Mouse (Mus musculus) gastrocnemius, adult 2 months (tissue): ENCODE measurements around the gene Cyp1b1. TPM values are rescaled to one million over a fixed set of nuclear protein-coding genes. Genes with fewer than 3 reads are reported as not detected.
A peak's percentile ranks its signal among the peaks of the same experiment; 100 is the strongest.

Experiments
- DNase-seq: peaks from one replicate; pipeline ENCODE4 v3.0.0; 2022
- H3K27ac ChIP-seq: fragments of 200-600 bp; 2 replicates; pipeline ENCODE4 v1.8.1; 2022; ENCODE audit warnings: mild to moderate bottlenecking
- H3K4me3 ChIP-seq: fragments of 200-600 bp; 2 replicates; pipeline ENCODE4 v1.8.1; 2022; ENCODE audit warnings: mild to moderate bottlenecking, moderate library complexity
- CTCF ChIP-seq: fragments of 200-600 bp; IDR thresholded peaks from 2 replicates; pipeline ENCODE4 v1.8.1; 2022; ENCODE audit warnings: antibody characterized with exemption, mild to moderate bottlenecking, moderate library complexity
- intact Hi-C: fragments of 180-260 bp; cut with DNase I; formaldehyde crosslinking; loops from one replicate; pipeline ENCODE4 v1.15.1; 2025
- total RNA-seq, 2 experiments: library from RNA; stranded (reverse); gene quantifications; 2 replicates each; pipeline ENCODE4 v1.2.3; 2021

Gene Cyp1b1
- total RNA-seq, 2 experiments from 2014 or later = 0.59 to 0.64 TPM

DNA sequence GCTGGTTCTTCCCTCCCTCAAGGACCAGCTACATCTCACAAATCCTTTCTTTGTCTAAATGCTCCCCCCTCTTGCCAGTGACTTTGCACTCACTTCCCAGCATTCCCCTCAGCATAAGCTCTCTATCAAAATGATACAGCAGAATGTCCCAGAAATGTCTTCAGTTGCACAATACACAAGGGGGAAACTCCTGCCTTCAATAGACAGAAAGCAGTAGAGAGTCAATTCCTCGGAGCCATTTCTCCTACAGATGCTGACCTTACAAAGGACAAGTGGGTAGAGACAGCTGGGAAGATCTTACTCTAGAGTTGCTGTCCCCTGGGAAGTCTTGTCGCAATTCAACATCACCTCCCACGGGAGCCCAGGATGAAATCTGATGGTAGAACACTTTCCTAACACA is 22.7 kb upstream of the Cyp1b1 start:
- peak overlapping the region; percentile 3; the same call in 1 of the 2 replicates for H3K27ac ChIP-seq
- intact Hi-C loops = no loop called here
- no peak for DNase-seq
- H3K4me3 ChIP-seq = no peak overlapping the region
- TF ChIP-seq CTCF = no peak

DNA sequence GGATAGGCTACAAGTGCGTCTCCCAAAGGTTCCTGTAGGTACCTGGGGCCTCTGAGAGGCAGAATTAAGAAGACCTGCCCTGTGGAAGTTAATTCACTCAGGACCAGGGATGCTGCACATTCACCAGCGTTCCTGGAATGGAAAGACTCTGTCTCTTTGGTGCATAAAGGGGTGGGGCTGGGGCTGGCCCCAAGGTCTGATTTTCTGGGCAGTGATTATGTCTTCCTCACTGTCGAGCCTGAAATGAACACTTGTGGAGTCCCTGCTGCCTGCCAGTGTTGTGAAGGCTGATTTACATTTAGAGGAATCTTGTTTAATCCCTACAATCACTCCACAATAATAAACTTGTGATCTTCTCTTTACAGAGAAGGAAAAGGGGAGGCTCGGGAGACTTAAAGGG is 18.2 kb upstream of the Cyp1b1 start:
- Histone ChIP-seq H3K4me3 (no peak overlapping the region), H3K27ac (no peak overlapping the region)
- intact Hi-C loops = no loop called here
- DNase-seq = no peak
- TF ChIP-seq CTCF = no peak

DNA sequence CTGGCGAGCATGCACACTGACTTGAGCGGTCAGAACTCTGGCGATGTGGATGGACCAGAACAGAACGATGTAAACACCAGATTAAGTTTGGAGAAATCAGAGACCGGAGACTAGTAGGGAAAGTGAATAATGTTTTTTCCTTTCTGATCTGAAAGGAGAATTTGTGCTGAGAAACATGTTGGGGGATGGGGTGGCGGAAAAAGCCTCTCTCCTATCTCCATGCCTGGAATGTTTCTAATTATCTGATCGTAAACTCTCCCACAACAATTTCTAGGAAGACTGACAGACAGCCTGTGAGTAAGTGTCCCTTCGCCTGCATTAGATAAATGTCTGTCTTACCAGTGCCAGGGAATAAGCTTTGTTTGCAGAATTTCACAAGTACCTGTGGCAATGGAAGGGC is 16.1 kb upstream of the Cyp1b1 start:
- Histone ChIP-seq H3K4me3 (no peak overlapping the region), H3K27ac (no peak overlapping the region)
- no peak for DNase-seq
- TF ChIP-seq CTCF = no peak
- intact Hi-C loops = no loop called here

DNA sequence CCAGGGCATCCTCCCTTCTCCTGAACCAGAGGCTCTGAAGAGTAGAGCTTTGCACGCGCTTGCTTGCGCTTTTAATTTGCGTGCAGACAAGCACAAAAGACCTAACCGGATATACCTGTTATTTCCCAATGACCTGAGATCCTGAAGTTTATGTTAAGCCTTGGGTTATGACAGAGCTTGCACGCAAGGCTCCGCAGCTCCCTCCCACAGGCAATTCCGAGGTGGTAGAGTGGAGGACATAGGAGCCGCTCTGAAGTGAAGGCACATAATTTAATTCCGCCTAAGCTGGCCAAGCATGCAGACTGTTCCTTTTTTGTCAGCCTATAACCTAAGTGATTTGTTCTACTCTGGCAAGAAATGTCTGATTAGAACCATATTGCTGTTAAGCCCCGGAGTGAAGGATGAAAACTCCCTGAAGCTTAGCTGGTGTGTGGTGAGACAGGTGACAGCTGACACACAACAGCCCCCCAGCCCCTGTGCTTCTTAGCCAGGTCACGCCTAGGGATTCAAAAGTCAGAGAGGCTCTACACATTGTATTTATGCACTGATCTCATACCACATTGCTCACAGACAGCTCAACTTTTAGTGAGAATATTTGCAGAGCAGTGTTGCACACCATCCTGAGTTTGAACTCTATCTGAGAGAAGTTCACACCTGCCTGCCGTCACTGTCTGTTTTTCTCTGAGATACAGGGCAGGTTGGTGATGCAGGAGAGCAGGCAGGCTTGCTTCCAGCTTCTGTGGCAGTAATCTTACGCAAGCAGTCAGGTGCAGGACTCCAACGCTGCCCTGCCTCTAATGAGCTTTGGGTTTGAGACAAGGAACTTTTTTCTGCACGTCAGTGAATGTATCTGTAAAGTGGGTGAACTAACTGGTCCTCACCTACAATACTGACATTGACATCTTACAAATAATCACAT is 14.0 kb upstream of the Cyp1b1 start:
- no peak for TF ChIP-seq CTCF
- no peak overlapping the region for H3K27ac ChIP-seq
- intact Hi-C loops = no loop called here
- no peak overlapping the region for H3K4me3 ChIP-seq
- no peak for DNase-seq

DNA sequence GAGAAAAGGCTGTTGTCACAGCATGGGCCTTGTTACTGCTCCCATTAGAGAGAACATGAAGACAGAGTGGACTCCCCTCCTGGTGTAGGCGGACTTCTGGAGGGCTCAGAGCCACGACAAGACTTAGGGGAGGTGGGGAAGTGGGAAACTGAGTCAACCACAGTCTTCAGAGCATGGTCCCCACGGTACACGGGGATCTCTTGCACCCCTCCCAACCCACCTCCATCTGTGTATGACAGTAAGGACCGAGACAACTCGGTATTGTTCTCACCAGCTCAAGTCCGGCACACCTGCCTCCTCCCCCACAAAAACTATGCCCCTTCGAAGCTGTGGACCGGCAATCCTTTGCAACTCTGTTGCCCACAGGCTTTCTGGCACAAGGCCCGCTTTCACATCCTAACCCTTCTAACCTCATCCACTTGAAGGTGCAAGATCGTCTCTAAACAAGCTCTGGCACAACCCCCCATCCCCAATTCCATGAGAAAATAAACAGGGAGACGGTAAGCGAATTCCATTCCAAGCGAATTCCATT is 13.3 kb upstream of the Cyp1b1 start:
- TF ChIP-seq CTCF = no peak
- Histone ChIP-seq H3K4me3 (no peak overlapping the region), H3K27ac (no peak overlapping the region)
- no peak for DNase-seq
- intact Hi-C loops = no loop called here

DNA sequence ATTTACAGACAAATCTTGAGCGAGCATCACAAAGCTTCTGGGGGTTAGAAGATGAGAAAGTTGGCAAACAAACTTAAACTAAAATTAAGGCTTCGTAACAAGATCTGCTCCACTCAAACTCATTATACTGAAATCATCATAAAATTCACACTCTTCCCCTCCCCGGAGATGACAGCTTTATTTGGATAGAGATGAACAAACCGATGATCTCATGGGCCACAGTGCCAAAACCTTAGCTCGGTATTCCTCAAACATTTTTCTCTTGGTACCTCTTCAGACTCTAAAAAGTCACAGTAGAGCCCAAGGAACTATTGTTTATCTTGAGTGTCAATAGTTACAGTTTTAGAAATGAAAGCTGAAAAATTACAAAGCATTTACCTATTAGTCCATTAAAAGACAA is 11.8 kb upstream of the Cyp1b1 start:
- no peak overlapping the region for H3K4me3 ChIP-seq
- no peak for TF ChIP-seq CTCF
- H3K27ac ChIP-seq = no peak overlapping the region
- peak; percentile 47 for DNase-seq
- intact Hi-C loops = no loop called here

DNA sequence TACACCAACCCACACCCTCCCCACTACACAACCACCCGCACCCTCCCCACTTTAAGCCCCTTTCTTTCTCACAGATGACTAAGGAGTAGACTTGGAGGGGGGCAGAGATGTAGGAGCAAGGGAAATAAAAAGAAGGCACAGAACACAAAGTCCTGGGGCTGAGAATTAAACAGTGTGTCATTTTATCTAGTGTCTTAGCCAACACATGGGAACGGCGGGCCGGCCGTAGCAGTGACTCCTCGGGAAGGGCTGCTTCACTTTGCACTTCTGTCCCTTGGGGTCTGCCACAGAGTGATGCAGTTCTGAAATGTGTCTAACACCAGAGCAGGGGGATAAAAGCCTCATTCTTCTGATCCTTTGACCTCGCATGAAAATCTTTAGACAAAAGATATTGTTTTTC is 5.8 kb upstream of the Cyp1b1 start:
- no peak overlapping the region for H3K4me3 ChIP-seq
- H3K27ac ChIP-seq = no peak overlapping the region
- no peak for DNase-seq
- no peak for TF ChIP-seq CTCF
- intact Hi-C loops = no loop called here

DNA sequence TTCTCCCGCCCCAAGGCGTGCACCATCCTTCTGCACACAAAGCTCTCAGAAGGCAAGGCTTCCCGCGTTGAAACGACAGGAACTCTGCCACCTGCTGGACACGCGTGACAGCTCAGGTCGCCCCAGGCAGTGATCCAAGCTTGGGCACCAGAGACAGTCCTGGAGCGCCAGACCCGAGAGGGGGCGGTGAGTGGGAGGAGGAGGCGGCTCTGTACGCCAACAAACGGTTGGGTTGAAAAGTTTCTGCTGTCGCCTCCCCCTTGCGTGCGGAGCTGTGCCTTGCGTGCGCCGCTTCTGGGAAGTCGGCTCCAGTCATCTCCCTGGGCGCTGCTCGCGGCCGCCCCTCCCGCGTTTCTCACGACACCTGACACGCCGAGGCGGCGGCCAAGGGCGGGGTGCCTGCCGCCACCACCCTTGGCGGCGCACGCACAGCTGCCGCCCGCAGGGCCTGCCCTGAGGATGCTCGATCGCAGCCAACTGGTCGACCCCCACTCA is 835 bp upstream of the Cyp1b1 start:
- peak; percentile 90 for DNase-seq
- Histone ChIP-seq H3K27ac (0 out of 2 replicates have a peak overlapping the region, but pooled peaks have one; percentile 44), H3K4me3 (peak overlapping the region; percentile 66)
- intact Hi-C loops = loop anchor here (5.0 kb wide), 2 partner anchors 53 to 122 kb away; no protein-coding TSS in a partner anchor
- TF ChIP-seq CTCF = peak; percentile 90

DNA sequence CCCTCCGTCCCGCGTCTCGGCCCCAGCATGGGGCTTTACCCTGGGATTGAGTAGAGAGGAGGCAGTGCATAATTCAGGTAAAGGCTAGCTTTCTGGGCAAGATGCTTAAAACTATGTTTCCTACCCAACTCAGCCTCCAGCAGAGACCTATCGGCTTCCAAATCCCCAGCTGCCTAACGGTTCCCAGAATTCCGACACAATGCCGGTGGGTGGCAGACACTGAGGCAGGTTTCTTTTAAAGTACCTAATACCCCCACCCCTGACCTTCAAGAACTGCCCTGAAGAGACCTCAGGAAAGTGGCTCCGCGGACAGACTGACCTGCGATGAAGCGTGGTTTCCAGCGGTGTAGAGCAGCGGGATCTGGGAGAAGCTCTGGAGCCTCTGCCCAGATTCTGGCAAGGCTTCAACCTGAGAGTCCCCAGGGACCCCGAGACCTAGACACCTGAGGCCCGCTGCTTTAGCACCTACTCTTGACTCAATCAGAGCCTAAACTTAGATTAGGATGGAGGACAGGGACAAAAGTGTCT is 429 bp downstream of the Cyp1b1 start:
- DNase-seq = peak; percentile 21
- Histone ChIP-seq H3K4me3 (peak overlapping the region; percentile 66), H3K27ac (no peak overlapping the region)
- TF ChIP-seq CTCF = no peak
- intact Hi-C loops = no loop called here

DNA sequence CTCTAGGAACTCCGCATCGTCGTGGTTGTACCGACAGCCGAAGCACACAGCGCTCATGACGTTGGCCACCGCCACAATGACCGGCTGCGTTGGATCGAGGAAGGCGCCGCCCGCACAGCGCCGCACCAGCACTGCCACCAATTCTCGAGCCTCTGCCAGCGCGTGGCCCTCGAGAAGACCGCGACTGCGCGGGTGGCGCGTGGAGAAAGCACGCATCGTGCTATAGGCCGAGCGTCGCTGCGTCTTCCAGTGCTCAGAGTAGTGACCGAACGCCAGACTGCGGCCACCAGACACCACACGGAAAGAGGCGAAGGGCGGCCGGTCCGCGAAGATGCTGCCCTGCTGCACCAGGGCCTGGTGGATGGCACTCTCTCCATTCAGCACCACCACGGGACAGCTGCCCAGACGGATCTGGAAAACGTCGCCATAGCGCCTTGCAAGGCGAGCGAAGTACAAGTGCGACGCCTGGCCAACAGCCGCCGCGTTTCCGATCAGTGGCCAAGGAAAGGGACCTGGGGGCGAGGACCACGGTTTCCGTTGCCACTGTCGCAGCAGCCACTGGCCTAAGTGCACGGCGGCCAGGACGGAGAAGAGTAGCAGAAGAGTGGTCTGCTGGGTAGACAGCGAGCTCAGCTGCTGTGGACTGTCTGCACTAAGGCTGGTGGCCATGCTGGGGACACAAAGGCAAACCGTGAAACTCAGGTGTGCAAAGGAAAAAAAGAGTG is 1.1 kb downstream of the Cyp1b1 start:
- intact Hi-C loops = no loop called here
- 0 out of 2 replicates have a peak overlapping the region, but pooled peaks have one; percentile 12 for H3K27ac ChIP-seq
- peak; percentile 50 for DNase-seq
- H3K4me3 ChIP-seq = peak overlapping the region; percentile 66
- TF ChIP-seq CTCF = no peak

DNA sequence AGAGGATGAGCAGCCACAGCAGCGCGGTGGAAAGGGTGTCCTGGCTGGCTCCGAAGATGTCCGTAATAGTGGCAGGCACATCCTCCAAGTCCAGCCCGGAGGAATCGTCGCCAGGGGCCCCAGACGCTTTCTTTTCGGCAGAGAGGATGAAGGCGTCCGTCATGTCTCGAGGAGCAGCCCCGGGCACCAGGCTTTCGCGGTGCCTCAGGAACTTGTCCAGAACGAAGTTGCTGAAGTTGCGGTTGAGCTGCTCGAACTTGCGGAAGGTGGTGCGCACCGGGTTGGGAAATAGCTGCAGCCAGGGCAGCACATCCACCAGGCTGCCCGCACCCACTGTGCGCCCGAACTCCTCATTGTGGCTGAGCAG is 1.6 kb downstream of the Cyp1b1 start:
- Histone ChIP-seq H3K4me3 (peak overlapping the region; percentile 66), H3K27ac (no peak overlapping the region)
- DNase-seq = peak; percentile 26
- intact Hi-C loops = no loop called here
- TF ChIP-seq CTCF = no peak

DNA sequence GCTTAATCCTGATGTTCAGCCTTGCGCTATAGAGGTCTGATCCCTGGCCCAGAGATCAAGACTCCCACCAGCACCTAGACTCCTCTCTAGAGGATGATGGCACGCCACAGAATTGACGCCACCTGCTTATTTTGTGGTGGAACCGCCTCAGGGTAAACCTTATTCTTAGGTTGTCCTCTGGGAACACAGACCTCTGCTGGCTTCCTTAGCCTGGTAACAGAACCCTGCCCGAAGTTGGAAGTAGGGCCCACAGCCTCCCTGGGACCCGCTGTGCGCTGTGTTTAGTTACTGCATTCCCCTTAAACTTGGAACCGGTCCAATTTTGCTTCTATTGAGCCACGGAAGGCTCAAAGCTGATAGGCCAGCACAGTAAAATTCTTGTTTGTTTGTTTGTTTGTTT is 2.3 kb downstream of the Cyp1b1 start:
- intact Hi-C loops = no loop called here
- DNase-seq = no peak
- no peak overlapping the region for H3K27ac ChIP-seq
- no peak for TF ChIP-seq CTCF
- H3K4me3 ChIP-seq = no peak overlapping the region

DNA sequence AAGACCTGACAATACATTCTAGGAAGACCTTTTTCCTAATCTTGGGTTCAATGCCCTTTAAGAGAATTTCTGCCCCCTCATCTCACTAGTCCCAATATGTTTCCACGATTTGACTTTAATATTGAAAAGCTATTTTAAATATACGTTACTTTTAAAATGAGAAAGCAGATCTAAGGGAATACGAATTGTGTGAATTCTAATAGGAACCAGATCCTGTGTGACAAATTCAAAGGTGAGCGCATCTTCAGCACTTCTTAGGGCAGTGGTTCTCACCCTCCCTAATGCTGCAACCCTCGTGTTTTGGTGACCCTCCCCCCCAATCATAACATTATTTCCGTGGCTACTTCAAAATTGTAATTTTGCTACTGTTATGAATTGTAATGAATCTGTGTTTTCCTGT is 2.9 kb downstream of the Cyp1b1 start:
- Histone ChIP-seq H3K4me3 (no peak overlapping the region), H3K27ac (no peak overlapping the region)
- no peak for TF ChIP-seq CTCF
- intact Hi-C loops = no loop called here
- DNase-seq = no peak
